In the genomic region with DNA sequence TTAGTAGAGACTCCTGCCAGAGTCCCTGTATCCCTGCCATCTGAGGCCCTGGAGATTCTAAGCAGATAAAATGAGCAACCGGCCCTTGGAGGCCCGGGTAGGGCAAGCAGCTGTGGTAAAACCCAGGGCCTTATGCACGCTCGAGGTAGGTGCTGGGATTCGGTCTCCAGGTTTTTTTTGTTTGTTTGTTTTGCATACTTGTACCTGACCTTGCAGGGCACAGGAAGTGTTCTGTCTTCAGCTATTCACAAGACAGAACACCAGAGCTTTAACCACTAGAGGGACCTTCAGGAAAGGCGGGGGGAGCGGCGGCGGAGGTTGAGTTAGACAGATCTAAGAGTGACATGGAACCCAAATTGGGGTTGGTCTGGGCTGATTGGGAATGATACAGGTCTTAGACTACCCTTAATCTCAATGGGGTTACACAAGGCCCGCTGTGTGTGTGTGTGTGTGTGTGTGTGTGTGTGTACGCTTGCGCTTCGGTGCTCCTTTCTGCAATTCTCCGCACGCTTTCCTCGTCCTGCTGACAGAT, we compare ENCODE assay signal across 7 mouse cellular contexts. TPM values are rescaled to one million over a fixed set of nuclear protein-coding genes. Genes with fewer than 3 reads are reported as not detected.
A peak's percentile ranks its signal among the peaks of the same experiment; 100 is the strongest.
DNase-seq lines count a peak whose midpoint lies in the region; ATAC-seq and TF ChIP-seq lines count a peak whose summit lies in the region.

No protein-coding gene starts in this region.

- peak overlapping the region; percentile 94 for H3K4me2 ChIP-seq in intestine, postnatal 0 days (replicated peaks; ENCODE audit: low read depth)

- no peaks in the 10 kb centered on the region for H3K9me3 ChIP-seq in intestine, postnatal 0 days (ENCODE audit: control insufficient read depth)
- H3K9me3 ChIP-seq in limb, embryonic 10.5 days (replicated peaks) = no peaks in the 10 kb centered on the region
- no peaks in the 10 kb centered on the region for H3K9me3 ChIP-seq in midbrain, embryonic 10.5 days (replicated peaks)

- peak overlapping the region; percentile 60 for H3K9ac ChIP-seq in intestine, postnatal 0 days (ENCODE audit: low read depth, low read length)

- H3K27ac ChIP-seq in bone marrow, adult 2 months (ENCODE audit: control insufficient read depth, insufficient read depth, low read depth, low read length, poor library complexity) = peak overlapping the region; percentile 91
- peak overlapping the region; percentile 82 for H3K27ac ChIP-seq in intestine, postnatal 0 days (ENCODE audit: low read depth, low read length)
- H3K27ac ChIP-seq in limb, embryonic 10.5 days = peak overlapping the region; percentile 78
- H3K27ac ChIP-seq in midbrain, embryonic 10.5 days (replicated peaks) = peak overlapping the region; percentile 63

- peak; percentile 89 for ATAC-seq in intestine, postnatal 0 days

- WGBS in bone marrow, adult 2 months = under 1% methylated on average over 16 of the region's 16 CpGs
- under 1% methylated on average over 16 of the region's 16 CpGs for WGBS in intestine, postnatal 0 days
- 1% methylated on average over 16 of the region's 16 CpGs for WGBS in limb, embryonic 10.5 days
- 3% methylated on average over 16 of the region's 16 CpGs for WGBS in midbrain, embryonic 10.5 days

- H3K4me1 ChIP-seq in bone marrow, adult 2 months (ENCODE audit: control insufficient read depth, insufficient read depth, low read length) = no peaks in the 10 kb centered on the region; the same call in 1 of the 2 replicates
- 0 out of 2 replicates have a peak, but pooled peaks cover 3% of the 10 kb centered on the region for H3K4me1 ChIP-seq in intestine, postnatal 0 days (replicated peaks; ENCODE audit: control insufficient read depth, insufficient read depth, low read length)
- H3K4me1 ChIP-seq in limb, embryonic 10.5 days = peaks cover 34% of the 10 kb centered on the region
- peaks cover 15% of the 10 kb centered on the region for H3K4me1 ChIP-seq in midbrain, embryonic 10.5 days

- TF ChIP-seq CTCF in bone marrow, adult 2 months (IDR thresholded peaks at IDR 0.05; ENCODE audit: control insufficient read depth, insufficient read depth, low read length) = peak; percentile 29; the same call in 1 of the 2 replicates
- TF ChIP-seq CTCF in intestine, postnatal 0 days (IDR thresholded peaks at IDR 0.05; ENCODE audit: low read depth) = peak; percentile 77

- H3K27me3 ChIP-seq in intestine, postnatal 0 days (replicated peaks; ENCODE audit: control insufficient read depth, insufficient read depth, low read length) = no peaks in the 10 kb centered on the region
- no peaks in the 10 kb centered on the region for H3K27me3 ChIP-seq in limb, embryonic 10.5 days (ENCODE audit: low read depth, poor library complexity, severe bottlenecking)
- H3K27me3 ChIP-seq in midbrain, embryonic 10.5 days (ENCODE audit: low read depth, poor library complexity, severe bottlenecking) = peaks cover 14% of the 10 kb centered on the region

- DNase-seq in embryo, embryonic 11.5 days (ENCODE audit: low read depth, low spot score) = peak; percentile 5
- peak; percentile 28 to 36 for DNase-seq in gastrocnemius, postnatal 36 days
- DNase-seq in limb, embryonic 10.5 days (ENCODE audit: low spot score) = peak; percentile 72
- peak; percentile 54 for DNase-seq in midbrain, embryonic 10.5 days (ENCODE audit: low spot score)
- peak; percentile 50 to 57 for DNase-seq in spleen, adult 18-20 months

- H3K36me3 ChIP-seq in intestine, postnatal 0 days (ENCODE audit: control insufficient read depth, insufficient read depth) = no peaks in the 10 kb centered on the region
- peaks cover 23% of the 10 kb centered on the region for H3K36me3 ChIP-seq in limb, embryonic 10.5 days
- H3K36me3 ChIP-seq in midbrain, embryonic 10.5 days = no peaks in the 10 kb centered on the region

- TF ChIP-seq POLR2A in bone marrow, adult 2 months (IDR thresholded peaks at IDR 0.05; ENCODE audit: borderline replicate concordance, control insufficient read depth, low read depth, low read length) = no peak

- intact Hi-C loops in gastrocnemius, postnatal 36 days (cut with DNase I) = no loop called here

- H3K4me3 ChIP-seq in bone marrow, adult 2 months (replicated peaks; ENCODE audit: control insufficient read depth, low read depth, low read length) = peak overlapping the region; percentile 80
- H3K4me3 ChIP-seq in intestine, postnatal 0 days (ENCODE audit: low read depth, low read length) = peak overlapping the region; percentile 60
- H3K4me3 ChIP-seq in limb, embryonic 10.5 days = peak overlapping the region; percentile 68
- peak overlapping the region; percentile 67 for H3K4me3 ChIP-seq in midbrain, embryonic 10.5 days

RNA-seq across cellular contexts. Expression of a gene that starts 0.6 kb away (rescaled TPM):
- polyA plus RNA-seq in bone marrow, adult 2 months (2011; ENCODE audit: insufficient read depth, insufficient read length, low replicate concordance, missing spikeins) = 2.1 and 3.7 TPM in 2 replicates
- total RNA-seq in gastrocnemius, postnatal 36 days (2021) = 10 to 100 TPM in 1 of 2 experiments, 1 to 10 TPM in 1; 9.4 to 12.0 TPM
- 9.8 and 10.7 TPM in 2 replicates for polyA plus RNA-seq in intestine, postnatal 0 days (2015; fragmentation: Nextera tagmentation; extraction: Ambion mirVana)
- polyA plus RNA-seq in limb, embryonic 10.5 days (2016; fragmentation: Nextera tagmentation; extraction: Ambion mirVana) = 22.0 and 24.9 TPM in 2 replicates
- polyA plus RNA-seq in midbrain, embryonic 10.5 days (2016; fragmentation: Nextera tagmentation; extraction: Ambion mirVana) = 5.3 and 6.6 TPM in 2 replicates

RNA-seq across cellular contexts. Expression of a gene that starts 27.1 kb away (rescaled TPM):
- polyA plus RNA-seq in bone marrow, adult 2 months (2011; ENCODE audit: insufficient read depth, insufficient read length, low replicate concordance, missing spikeins) = not detected in 2 replicates
- 1 to 10 TPM; 1.8 to 2.3 TPM for total RNA-seq in gastrocnemius, postnatal 36 days (2021)
- polyA plus RNA-seq in intestine, postnatal 0 days (2015; fragmentation: Nextera tagmentation; extraction: Ambion mirVana) = 7.3 and 7.4 TPM in 2 replicates
- polyA plus RNA-seq in limb, embryonic 10.5 days (2016; fragmentation: Nextera tagmentation; extraction: Ambion mirVana) = 9.7 and 22.3 TPM in 2 replicates
- polyA plus RNA-seq in midbrain, embryonic 10.5 days (2016; fragmentation: Nextera tagmentation; extraction: Ambion mirVana) = 5.2 and 6.2 TPM in 2 replicates

RNA-seq across cellular contexts. Expression of a gene that starts 30.6 kb away (rescaled TPM):
- polyA plus RNA-seq in bone marrow, adult 2 months (2011; ENCODE audit: insufficient read depth, insufficient read length, low replicate concordance, missing spikeins) = not detected in 2 replicates
- total RNA-seq in gastrocnemius, postnatal 36 days (2021) = not detected
- not detected in 2 replicates for polyA plus RNA-seq in intestine, postnatal 0 days (2015; fragmentation: Nextera tagmentation; extraction: Ambion mirVana)
- polyA plus RNA-seq in limb, embryonic 10.5 days (2016; fragmentation: Nextera tagmentation; extraction: Ambion mirVana) = not detected in 2 replicates
- polyA plus RNA-seq in midbrain, embryonic 10.5 days (2016; fragmentation: Nextera tagmentation; extraction: Ambion mirVana) = not detected in 2 replicates

Comparison
In these comparisons a context has a peak if more than half of its experiments do, and no peak if none do; other contexts are left out.
1. Peak in every context shown above with its lines: DNase-seq, ATAC-seq, H3K4me3 ChIP-seq and H3K27ac ChIP-seq.
2. DNase-seq: peak in every context shown above with its lines; median percentile 72 in limb, embryonic 10.5 days; 54 in midbrain, embryonic 10.5 days; 54 in spleen, adult 18-20 months; 32 in gastrocnemius, postnatal 36 days; 5 in embryo, embryonic 11.5 days.